23 mouse cellular contexts compared by ENCODE assay signal in the genomic region with DNA sequence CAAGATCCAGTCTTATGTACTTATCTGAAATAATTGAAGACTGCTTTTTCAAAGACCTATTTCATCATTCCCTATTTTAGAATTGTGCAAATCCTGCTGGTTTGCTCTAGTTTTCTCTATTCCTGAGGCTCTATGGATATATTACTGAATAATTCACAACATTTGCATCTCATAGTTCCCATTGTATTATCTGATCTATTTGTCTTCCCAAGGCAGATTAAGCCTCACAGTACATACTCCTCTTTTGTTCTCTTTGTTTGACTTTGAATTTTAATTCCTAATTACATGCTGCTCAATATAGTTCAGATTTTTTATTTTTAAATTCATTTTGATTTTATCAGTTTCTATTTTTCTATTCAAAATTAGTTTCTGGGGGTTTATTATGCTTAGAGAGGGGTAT.
"Had no signal": no experiment of that assay in that cellular context is flagged by ENCODE, and none has a peak within 500 bp of the region (broad histone marks: within the 10 kb centered on the region; RNA-seq: fewer than 3 reads in every experiment).

No protein-coding gene starts in this region.

- H3K27me3 ChIP-seq: heart, embryonic 13.5 days; heart, embryonic 15.5 days; hindbrain, embryonic 12.5 days; limb, embryonic 12.5 days had no signal

- H3K27ac ChIP-seq: heart, adult 2 months; heart, embryonic 13.5 days; heart, embryonic 15.5 days; hindbrain, embryonic 12.5 days; hindbrain, postnatal 0 days; layer of hippocampus, adult 2 months; left cerebral cortex, adult 2 months; limb, embryonic 10.5 days; limb, embryonic 12.5 days had no signal

- ATAC-seq: hindbrain, postnatal 0 days; intestine, embryonic 16.5 days had no signal

- H3K9ac ChIP-seq: heart, embryonic 13.5 days; heart, embryonic 15.5 days; hindbrain, embryonic 12.5 days; limb, embryonic 12.5 days had no signal

- DNase-seq: gastrocnemius, postnatal 14 days; gastrocnemius, postnatal 36 days; heart, adult 11 months; heart, adult 2 months; heart, postnatal 14 days; heart, postnatal 36 days; kidney, adult 11 months; kidney, adult 8-10 months; kidney, postnatal 10 days; kidney, postnatal 25 days; kidney, postnatal 4 days; liver had no signal

- H3K9me3 ChIP-seq: heart, embryonic 13.5 days; heart, embryonic 15.5 days; hindbrain, embryonic 12.5 days; limb, embryonic 10.5 days; limb, embryonic 12.5 days had no signal

- H3K4me3 ChIP-seq: heart, adult 2 months; heart, embryonic 13.5 days; heart, embryonic 15.5 days; hindbrain, embryonic 12.5 days; layer of hippocampus, adult 2 months; left cerebral cortex, adult 2 months; limb, embryonic 10.5 days; limb, embryonic 12.5 days had no signal

- H3K36me3 ChIP-seq: heart, embryonic 13.5 days; heart, embryonic 15.5 days; hindbrain, embryonic 12.5 days; limb, embryonic 10.5 days; limb, embryonic 12.5 days had no signal

- H3K4me2 ChIP-seq: heart, embryonic 11.5 days; heart, embryonic 13.5 days; heart, embryonic 15.5 days; hindbrain, embryonic 12.5 days; limb, embryonic 12.5 days; liver, embryonic 11.5 days had no signal

- H3K4me1 ChIP-seq: heart, embryonic 13.5 days; heart, embryonic 15.5 days; hindbrain, embryonic 12.5 days; limb, embryonic 10.5 days; limb, embryonic 12.5 days had no signal
